Mouse (Mus musculus): ENCODE data around the gene Rundc3b.

The Rundc3b gene

GRCm38 (mm10) chr5:8622596-8623231 is at the start of gene Rundc3b:
Gene Rundc3b, minus strand, starts transcription at chr5:8622952.
- DNase-seq (ENCODE audit: low read depth): peak; percentile 97

GRCm38 (mm10) chr5:8669606-8670005 is 46.9 kb upstream of the Rundc3b start:
- peak; percentile 63 for DNase-seq (ENCODE audit: low read depth)

- no peak for DNase-seq (ENCODE audit: low read depth)
Measured at GRCm38 (mm10) chr5:8667758-8668474, 45.2 kb upstream of the Rundc3b start.

GRCm38 (mm10) chr5:8664678-8665077 is 41.9 kb upstream of the Rundc3b start:
- DNase-seq (ENCODE audit: low read depth): no peak

- no peak for DNase-seq (ENCODE audit: low read depth)
Measured at GRCm38 (mm10) chr5:8660738-8661151, 38.0 kb upstream of the Rundc3b start.

- DNase-seq (ENCODE audit: low read depth): peak; percentile 79
Measured at GRCm38 (mm10) chr5:8659911-8660737, 37.4 kb upstream of the Rundc3b start, which contains the start of gene Abcb1a. Gene Abcb1a, plus strand, starts transcription at chr5:8660077.

- no peak for DNase-seq (ENCODE audit: low read depth)
Measured at GRCm38 (mm10) chr5:8652085-8652484, 29.3 kb upstream of the Rundc3b start.

GRCm38 (mm10) chr5:8648774-8649173 is 26.0 kb upstream of the Rundc3b start:
- peak; percentile 34 for DNase-seq (ENCODE audit: low read depth)

GRCm38 (mm10) chr5:8648300-8648699 is 25.5 kb upstream of the Rundc3b start:
- DNase-seq (ENCODE audit: low read depth): no peak

GRCm38 (mm10) chr5:8634489-8634975 is 11.8 kb upstream of the Rundc3b start:
- DNase-seq (ENCODE audit: low read depth): no peak

- no peak for DNase-seq (ENCODE audit: low read depth)
Measured at GRCm38 (mm10) chr5:8632901-8633300, 10.1 kb upstream of the Rundc3b start.

GRCm38 (mm10) chr5:8622071-8622595 is 619 bp downstream of the Rundc3b start:
- DNase-seq (ENCODE audit: low read depth): peak; percentile 74

GRCm38 (mm10) chr5:8571118-8571517 is 51.6 kb downstream of the Rundc3b start:
- no peak for DNase-seq (ENCODE audit: low read depth)

- DNase-seq (ENCODE audit: low read depth): no peak
Measured at GRCm38 (mm10) chr5:8566867-8567266, 55.9 kb downstream of the Rundc3b start.

- no peak for DNase-seq (ENCODE audit: low read depth)
Measured at GRCm38 (mm10) chr5:8544512-8544911, 78.2 kb downstream of the Rundc3b start.

- DNase-seq (ENCODE audit: low read depth): no peak
Measured at GRCm38 (mm10) chr5:8542631-8543207, 80.0 kb downstream of the Rundc3b start.

GRCm38 (mm10) chr5:8541120-8542117 is 81.3 kb downstream of the Rundc3b start:
- no peak for DNase-seq (ENCODE audit: low read depth)

GRCm38 (mm10) chr5:8519006-8519405 is 103.7 kb downstream of the Rundc3b start:
- no peak for DNase-seq (ENCODE audit: low read depth)

GRCm38 (mm10) chr5:8491778-8492177 is 131.0 kb downstream of the Rundc3b start:
- no peak for DNase-seq (ENCODE audit: low read depth)

GRCm38 (mm10) chr5:8489471-8490110 is 133.2 kb downstream of the Rundc3b start:
- DNase-seq (ENCODE audit: low read depth): peak; percentile 68

Measured in induced T-regulatory cell, adult 2 months (primary cell).